Mouse (Mus musculus): ENCODE data around the gene Wdr86.

The Wdr86 gene

DNA sequence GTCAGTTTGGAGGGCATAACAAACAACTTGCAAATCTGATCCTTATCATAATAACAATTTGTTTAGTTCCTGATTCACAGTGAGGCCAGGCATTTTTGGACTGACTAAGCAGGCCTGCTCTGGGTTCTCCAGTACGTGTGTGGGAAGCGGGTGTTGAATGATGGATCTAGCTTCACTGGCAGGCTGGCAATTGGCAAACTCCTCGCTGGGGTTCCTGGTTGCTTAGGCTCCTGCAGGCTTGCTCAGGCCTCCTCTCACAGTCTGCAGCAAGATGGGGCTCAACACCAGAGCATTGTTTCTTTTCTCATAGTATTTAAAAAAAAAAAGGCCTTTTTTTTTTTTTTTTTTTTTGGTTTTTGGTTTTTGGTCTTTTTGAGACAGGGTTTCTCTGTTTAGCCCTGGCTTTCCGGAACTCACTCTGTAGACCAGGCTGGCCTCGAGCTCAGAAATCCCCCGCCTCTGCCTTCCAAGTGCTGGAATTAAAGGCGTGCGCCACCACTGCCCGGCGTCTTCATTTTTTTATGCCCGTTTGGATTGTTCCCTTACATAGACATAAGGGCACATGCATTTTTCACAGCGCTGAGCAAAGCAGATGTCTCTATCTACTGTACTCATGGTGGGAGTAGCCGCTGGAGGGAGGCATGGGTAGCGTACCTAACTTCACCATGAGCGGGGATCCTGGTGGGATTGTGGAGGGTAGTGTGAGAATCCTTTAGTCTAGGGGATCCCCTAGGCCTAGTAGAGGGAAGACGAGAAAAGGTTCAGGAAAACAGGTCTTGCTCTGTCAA, 45.8 kb downstream of the Wdr86 start:
- 6% methylated on average over 16 of the region's 16 CpGs for WGBS

DNA sequence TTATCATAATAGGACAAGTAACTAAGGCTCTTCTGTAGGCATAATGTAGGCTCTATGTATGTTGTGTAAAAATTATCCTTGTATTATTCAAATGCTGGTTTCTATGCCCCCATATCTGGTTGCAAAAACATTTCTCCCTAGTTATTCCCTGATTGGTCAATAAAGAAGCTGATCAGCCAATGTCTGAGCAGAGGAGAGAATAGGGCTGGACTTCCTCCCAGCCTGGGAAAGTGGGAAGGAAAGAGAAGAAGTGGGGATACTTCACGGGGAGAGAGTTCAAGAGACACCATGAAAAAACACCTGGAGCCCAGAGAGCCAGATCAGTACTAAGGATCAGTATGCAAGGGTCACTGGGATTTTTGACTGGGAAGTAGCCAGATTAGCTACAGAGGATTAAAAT, 49.1 kb downstream of the Wdr86 start:
- 68% methylated on average over 1 of the region's 1 CpGs for WGBS

DNA sequence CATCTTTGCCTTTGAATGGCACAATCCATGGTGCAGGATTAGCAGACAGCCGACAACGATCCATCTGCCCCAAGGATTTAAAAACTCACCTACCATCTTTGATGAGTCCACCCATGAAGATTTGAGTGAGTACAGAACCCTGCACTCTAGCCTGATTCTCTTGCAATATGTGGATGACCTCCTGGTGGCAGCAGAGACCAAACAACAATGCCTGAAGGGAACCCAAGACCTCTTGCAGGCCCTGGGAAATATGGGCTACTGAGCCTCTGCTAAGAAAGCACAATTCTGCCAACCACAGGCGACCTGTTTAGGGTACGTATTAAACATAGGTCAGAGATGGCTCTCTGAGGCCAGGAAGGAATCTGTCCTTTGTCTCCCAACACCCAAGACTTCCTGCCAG, 56.3 kb downstream of the Wdr86 start:
- 28% methylated on average over 4 of the region's 4 CpGs for WGBS
